Mouse (Mus musculus) heart, postnatal 25 days (tissue): ENCODE results near the gene Sh3kbp1. TPM values are rescaled to one million over a fixed set of nuclear protein-coding genes. Genes with fewer than 3 reads are reported as not detected.

ENCODE experiments used
- DNase-seq: peaks from one replicate; pipeline ENCODE4 v3.0.0; 2022; ENCODE audit warnings: low spot score
- intact Hi-C: fragments of 180-260 bp; cut with DNase I; formaldehyde crosslinking; loops from one replicate; pipeline ENCODE4 v1.15.1; 2025
- total RNA-seq, 2 experiments: library from RNA; stranded (reverse); gene quantifications; 2 replicates each; pipeline ENCODE4 v1.2.3; 2021

The Sh3kbp1 gene
- total RNA-seq, 2 experiments from 2014 or later = 143 to 148 TPM

GRCm38 (mm10) chrX:159903421-159903820, 276.3 kb downstream of the Sh3kbp1 start:
- DNase-seq = no peak
- intact Hi-C loops = no loop called here

DNA sequence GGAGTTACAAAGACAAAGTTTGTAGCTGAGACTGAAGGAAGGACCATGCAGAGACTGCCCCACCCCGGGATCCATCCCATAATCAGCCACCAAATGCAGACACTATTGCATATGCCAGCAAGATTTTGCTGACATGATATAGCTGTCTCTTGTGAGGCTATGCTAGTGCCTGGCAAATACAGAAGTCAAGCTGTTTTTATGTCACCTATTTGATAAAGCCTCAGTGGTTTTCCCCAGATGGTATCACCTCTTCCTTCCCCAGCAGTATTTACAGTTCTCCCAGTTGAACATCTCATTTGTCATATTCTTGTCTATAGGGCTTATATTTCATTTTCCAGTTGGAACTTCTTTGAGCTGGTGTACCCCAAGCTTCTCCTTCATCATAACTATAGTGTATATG, 280.6 kb downstream of the Sh3kbp1 start:
- intact Hi-C loops = no loop called here
- no peak for DNase-seq

DNA sequence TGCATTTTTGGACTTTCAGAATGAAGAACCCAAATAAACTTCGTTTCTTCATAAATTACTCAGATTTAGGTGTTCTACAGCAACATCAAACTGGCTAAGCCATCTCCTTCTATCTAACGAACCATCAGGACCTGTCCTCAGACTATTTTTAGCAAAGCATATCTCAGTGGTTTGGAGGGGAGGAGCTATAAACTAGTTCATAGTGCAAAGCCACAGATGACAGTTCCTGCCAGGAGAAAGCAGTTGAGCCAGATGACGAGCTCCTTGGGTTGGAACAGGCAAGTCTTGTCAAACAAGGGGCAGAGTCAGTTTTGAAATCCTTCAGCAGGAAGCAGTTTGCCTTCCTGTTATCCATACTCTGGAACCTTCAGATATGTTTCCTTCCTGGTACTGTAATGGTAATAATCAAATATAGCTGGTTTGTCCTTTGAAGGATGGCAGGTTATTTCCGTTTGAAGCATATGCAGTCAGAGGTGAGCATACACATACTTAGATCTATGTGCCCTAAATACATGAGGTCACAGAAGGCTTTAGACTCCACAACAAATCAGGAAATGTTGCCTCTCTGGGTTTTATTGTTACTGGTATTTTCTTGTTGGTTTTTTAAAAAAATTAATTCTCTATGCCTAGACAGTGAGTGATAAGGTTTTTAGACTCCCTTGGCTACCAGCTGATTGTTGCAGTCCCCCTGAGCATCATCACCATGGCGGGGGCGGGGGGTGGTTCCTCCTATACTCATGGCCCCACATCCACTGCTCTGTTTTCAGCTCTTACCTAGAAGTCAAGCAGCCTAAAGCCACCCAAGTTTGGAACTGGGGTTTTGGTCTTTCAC, 282.6 kb downstream of the Sh3kbp1 start:
- no peak for DNase-seq
- intact Hi-C loops = no loop called here

- DNase-seq = no peak
- intact Hi-C loops = no loop called here
Observed at GRCm38 (mm10) chrX:159910600-159910999, 283.5 kb downstream of the Sh3kbp1 start.

GRCm38 (mm10) chrX:159911613-159912012, 284.5 kb downstream of the Sh3kbp1 start:
- intact Hi-C loops = no loop called here
- no peak for DNase-seq

GRCm38 (mm10) chrX:159912061-159912460, 285.0 kb downstream of the Sh3kbp1 start:
- no peak for DNase-seq
- intact Hi-C loops = no loop called here

GRCm38 (mm10) chrX:159913489-159913888, 286.4 kb downstream of the Sh3kbp1 start:
- intact Hi-C loops = no loop called here
- no peak for DNase-seq

GRCm38 (mm10) chrX:159915125-159915524, 288.1 kb downstream of the Sh3kbp1 start:
- DNase-seq = no peak
- intact Hi-C loops = loop anchor here (2.0 kb wide), 1 partner anchor 288 kb away; the partner anchor contains the start of gene Sh3kbp1

DNA sequence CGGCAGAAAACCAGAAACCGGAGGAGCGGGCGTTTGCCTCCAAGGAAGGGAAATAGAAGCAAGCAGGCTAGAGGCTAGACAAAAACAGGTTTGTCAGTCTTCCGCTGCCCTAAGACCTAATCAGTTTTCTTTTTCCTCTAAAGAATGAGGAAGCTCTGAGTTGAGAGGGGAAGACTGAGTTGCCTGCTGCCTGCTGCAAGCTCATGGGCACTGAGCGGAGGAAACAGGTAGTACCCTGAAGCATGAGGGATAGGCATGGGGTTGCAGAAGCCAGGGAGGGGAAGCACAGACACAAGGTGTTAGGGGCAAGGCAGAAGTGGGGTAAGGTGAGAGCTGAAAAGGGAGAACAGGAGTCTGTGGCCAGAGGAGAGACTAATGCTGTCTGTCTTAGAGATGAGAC, 297.7 kb downstream of the Sh3kbp1 start:
- intact Hi-C loops = no loop called here
- no peak for DNase-seq

- intact Hi-C loops = no loop called here
- DNase-seq = no peak
Observed at GRCm38 (mm10) chrX:159928165-159928564, 301.1 kb downstream of the Sh3kbp1 start.

- intact Hi-C loops = no loop called here
- no peak for DNase-seq
Observed at GRCm38 (mm10) chrX:159928834-159929233, 301.8 kb downstream of the Sh3kbp1 start.

GRCm38 (mm10) chrX:159932027-159932426, 305.0 kb downstream of the Sh3kbp1 start:
- intact Hi-C loops = no loop called here
- no peak for DNase-seq

DNA sequence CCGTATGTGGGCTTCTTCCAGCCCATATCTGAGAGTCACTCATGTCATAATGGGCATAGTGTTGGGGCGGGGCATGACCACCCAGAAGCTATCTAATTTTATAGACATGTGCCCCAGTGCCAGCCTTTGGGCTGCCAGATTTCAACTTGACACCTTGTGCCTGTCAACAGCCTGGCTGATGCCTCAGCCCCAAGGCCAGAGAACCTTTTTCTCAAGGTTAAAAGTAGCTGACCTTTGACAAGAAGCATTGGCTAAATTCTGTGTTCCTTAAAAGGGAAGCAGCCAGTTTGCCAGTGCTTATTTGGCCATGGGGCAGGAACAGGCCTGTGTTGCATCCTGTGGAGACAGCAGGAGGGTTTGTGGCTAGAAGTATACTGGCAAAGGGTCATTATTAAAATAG, 315.5 kb downstream of the Sh3kbp1 start:
- DNase-seq = no peak
- intact Hi-C loops = no loop called here

- DNase-seq = no peak
- intact Hi-C loops = no loop called here
Observed at GRCm38 (mm10) chrX:159943586-159943985, 316.5 kb downstream of the Sh3kbp1 start.

DNA sequence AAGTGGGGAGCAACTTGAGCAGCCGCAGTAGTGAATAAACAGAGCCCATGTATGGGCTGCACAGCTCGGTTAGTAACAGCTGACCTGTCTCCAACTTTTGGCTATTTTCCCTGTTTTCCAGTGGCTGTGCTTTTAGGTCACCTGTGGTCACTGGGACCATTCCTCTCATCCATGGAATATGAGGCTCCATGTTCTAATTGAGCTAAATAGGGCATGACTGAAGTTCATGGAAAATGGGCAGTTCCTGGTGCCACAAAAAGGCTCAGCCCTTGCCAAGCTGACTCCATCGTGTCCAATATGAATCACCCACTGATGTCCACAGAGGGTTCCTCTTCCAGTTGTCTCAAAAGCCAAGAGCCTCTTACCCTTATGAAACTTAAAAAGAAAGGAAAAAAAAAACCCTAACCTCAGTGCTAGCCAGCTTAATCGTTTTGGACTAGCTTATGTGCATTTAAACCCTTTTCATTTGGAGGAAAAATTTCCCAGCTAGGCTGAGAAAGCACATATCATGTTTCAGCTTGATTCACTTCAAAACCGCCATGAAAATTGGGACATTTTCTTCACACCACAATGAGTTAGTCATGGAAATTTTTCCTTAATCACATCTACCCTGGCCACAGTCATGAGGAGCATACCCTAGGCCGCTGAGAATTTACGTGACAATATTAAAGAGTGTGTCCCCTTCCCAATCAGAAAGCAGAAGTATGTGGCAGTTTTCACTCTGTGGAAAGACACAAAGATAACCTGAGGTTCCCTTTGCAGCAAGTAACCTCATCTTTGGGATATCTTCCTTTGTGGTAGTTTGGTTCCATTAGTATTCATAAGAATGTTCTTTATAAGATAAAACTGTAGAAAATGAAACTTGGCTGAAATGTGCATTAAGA, 326.7 kb downstream of the Sh3kbp1 start:
- intact Hi-C loops = no loop called here
- DNase-seq = no peak

DNA sequence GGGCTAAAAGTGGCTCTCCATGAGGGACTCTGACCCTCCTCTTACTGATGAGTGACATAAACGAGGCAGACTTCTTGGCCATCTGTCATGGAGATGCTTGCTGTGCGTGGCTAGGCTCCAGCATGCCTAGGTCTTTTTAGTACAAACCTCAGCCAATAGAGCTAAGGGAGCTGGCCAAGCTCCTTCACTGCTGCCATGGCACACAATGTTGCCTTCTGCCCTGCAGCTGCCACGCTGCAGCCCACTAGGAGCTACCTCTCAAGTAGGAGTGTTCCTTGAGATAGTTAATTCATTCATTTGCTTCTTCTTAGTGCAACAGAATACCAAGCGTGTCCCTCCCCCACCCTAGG, 327.3 kb downstream of the Sh3kbp1 start:
- no peak for DNase-seq
- intact Hi-C loops = no loop called here

- no peak for DNase-seq
- intact Hi-C loops = no loop called here
Observed at GRCm38 (mm10) chrX:159955433-159955832, 328.4 kb downstream of the Sh3kbp1 start.

DNA sequence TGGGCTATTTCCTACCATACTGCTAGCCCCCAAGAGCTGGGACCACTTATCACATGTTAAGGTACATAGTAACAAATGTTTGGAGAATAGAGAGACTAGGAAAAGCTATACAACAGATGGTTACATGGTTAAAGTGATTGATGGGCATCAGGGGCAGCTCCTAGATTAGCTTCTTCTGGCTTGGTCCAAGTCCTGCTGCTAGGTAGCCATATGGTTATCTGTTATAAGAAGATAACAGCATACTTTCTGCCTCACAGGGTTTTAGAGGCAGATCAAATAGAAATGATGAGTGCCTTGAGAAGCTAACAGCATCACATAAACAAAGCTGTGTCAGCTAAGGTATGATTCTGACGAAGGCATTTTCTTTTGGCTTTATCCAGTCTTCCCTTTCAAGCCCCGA, 334.3 kb downstream of the Sh3kbp1 start:
- intact Hi-C loops = loop anchor here (2.0 kb wide), 1 partner anchor 429 kb away; no protein-coding TSS in a partner anchor
- no peak for DNase-seq

- no peak for DNase-seq
- intact Hi-C loops = loop anchor here (1.0 kb wide), 1 partner anchor 337 kb away; no protein-coding TSS in a partner anchor
Observed at GRCm38 (mm10) chrX:159963273-159963672, 336.2 kb downstream of the Sh3kbp1 start.

- intact Hi-C loops = loop anchor here (1.0 kb wide), 1 partner anchor 338 kb away; no protein-coding TSS in a partner anchor
- DNase-seq = no peak
Observed at GRCm38 (mm10) chrX:159963925-159964324, 336.9 kb downstream of the Sh3kbp1 start.

DNA sequence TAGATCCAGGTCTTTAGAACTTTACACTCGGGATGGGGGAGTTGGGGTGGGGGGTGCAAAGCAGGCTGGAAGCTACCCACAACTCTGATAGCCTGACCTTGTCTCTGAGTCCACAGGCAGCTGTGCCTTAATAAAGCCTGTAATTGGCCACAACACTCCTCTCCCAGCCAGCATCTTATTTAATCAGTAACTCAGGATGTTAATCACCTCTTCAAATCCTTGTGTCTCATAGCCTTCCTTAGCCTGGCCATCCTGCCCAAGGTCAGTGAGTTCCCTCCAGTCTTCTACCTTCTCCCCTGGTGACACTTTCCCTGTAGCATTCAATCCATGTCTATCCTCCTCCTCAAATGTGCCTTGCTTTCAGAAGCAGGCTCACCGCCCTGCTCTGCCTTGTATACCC, 342.0 kb downstream of the Sh3kbp1 start:
- DNase-seq = no peak
- intact Hi-C loops = no loop called here
